Mouse (Mus musculus) bone marrow, adult 2 months (tissue): ENCODE measurements around the gene Adcy9. TPM values are rescaled to one million over a fixed set of nuclear protein-coding genes. Genes with fewer than 3 reads are reported as not detected.
"Not testable (repeated sequence)": the region's sequence is repeated elsewhere in the genome, so short reads cannot be mapped to it uniquely, and the experiment has no call there.

ENCODE experiments used
- H3K27ac ChIP-seq: fragments of 200-500 bp; 2 replicates; pipeline ENCODE4 v1.5.1; 2012; ENCODE audit warnings: low read depth, mild to moderate bottlenecking, control low read depth, inconsistent platforms, low read length; ENCODE audit not compliant: control insufficient read depth, poor library complexity, insufficient read depth
- H3K4me1 ChIP-seq: fragments of 200-500 bp; 2 replicates; pipeline ENCODE4 v1.6.1; 2011; ENCODE audit warnings: low read length; ENCODE audit not compliant: control insufficient read depth, insufficient read depth
- H3K4me3 ChIP-seq: fragments of 200-500 bp; replicated peaks from 2 replicates; pipeline ENCODE3; 2011; ENCODE audit warnings: mild to moderate bottlenecking, low read depth, low read length, control low read depth; ENCODE audit not compliant: control insufficient read depth
- CTCF ChIP-seq: fragments of 200-500 bp; IDR thresholded peaks from 2 replicates; pipeline ENCODE4 v1.5.1; 2011; ENCODE audit warnings: low read length, control low read depth; ENCODE audit not compliant: control insufficient read depth, insufficient read depth
- POLR2A ChIP-seq: fragments of 200-500 bp; IDR thresholded peaks from 2 replicates; pipeline ENCODE4 v1.6.1; 2011; ENCODE audit warnings: low read depth, mild to moderate bottlenecking, control low read depth, low read length, borderline replicate concordance; ENCODE audit not compliant: control insufficient read depth
- WGBS: fragments of 180-500 bp; shearing (Covaris S2); methylation state at CpG from one replicate; pipeline ENCODE4 v1.1.7; 2018; 5-methylcytosine and 5-hydroxymethylcytosine counted together
- polyA plus RNA-seq: library from polyadenylated mRNA; stranded (reverse); fragments of >200 nt; gene quantifications from 2 replicates; pipeline ENCODE4 v1.2.4, GENCODE M21; 2011; ENCODE audit warnings: low replicate concordance; ENCODE audit not compliant: missing spikeins, insufficient read depth, insufficient read length

The Adcy9 gene
- polyA plus RNA-seq, 1 experiment, result 5.2 TPM

DNA sequence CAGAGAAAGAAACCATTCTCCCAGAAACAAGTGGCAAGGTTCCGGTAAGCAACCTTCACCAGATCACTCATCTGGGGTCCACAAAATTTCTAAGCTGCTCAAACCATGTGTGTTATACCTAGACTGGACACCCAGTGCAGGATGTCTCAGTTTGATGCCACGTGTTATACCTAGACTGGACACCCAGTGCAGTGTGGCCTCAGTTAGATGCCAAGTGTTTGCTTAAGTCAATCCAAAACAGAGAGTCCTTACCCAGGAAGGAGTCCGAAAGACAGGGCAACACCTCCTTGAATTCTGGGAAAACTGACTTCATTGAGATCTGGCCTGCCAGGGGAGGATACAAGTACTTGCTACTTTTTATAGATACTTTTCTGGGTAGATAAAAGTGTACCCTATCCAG, 53.6 kb downstream of the Adcy9 start:
- Histone ChIP-seq H3K4me3 (no peak overlapping the region), H3K27ac (no peak overlapping the region), H3K4me1 (peaks cover 5% of the 10 kb centered on the region; the same call in 1 of the 2 replicates)
- WGBS, result 84% methylated on average over 3 of the region's 3 CpGs
- TF ChIP-seq POLR2A, result no peak
- TF ChIP-seq CTCF, result no peak

- H3K4me1 ChIP-seq, result no peaks in the 10 kb centered on the region
- no peak for TF ChIP-seq POLR2A
- TF ChIP-seq CTCF, result no peak
- WGBS, result 81% methylated on average over 4 of the region's 4 CpGs
- H3K4me3 ChIP-seq, result no peak overlapping the region
- H3K27ac ChIP-seq, result no peak overlapping the region
Measured at GRCm38 (mm10) chr16:4363341-4364116, 56.8 kb downstream of the Adcy9 start.

- WGBS, result 82% methylated on average over 4 of the region's 4 CpGs
- Histone ChIP-seq H3K27ac (no peak overlapping the region), H3K4me1 (no peaks in the 10 kb centered on the region), H3K4me3 (no peak overlapping the region)
- TF ChIP-seq POLR2A (no peak), CTCF (no peak)
Measured at GRCm38 (mm10) chr16:4355260-4356043, 64.8 kb downstream of the Adcy9 start.

GRCm38 (mm10) chr16:4342579-4342978, 77.7 kb downstream of the Adcy9 start:
- H3K4me1 ChIP-seq, result no peaks in the 10 kb centered on the region; the same call in 1 of the 2 replicates
- TF ChIP-seq CTCF, result no peak
- TF ChIP-seq POLR2A, result no peak
- H3K4me3 ChIP-seq, result no peak overlapping the region
- 81% methylated on average over 7 of the region's 7 CpGs for WGBS
- H3K27ac ChIP-seq, result no peak overlapping the region

DNA sequence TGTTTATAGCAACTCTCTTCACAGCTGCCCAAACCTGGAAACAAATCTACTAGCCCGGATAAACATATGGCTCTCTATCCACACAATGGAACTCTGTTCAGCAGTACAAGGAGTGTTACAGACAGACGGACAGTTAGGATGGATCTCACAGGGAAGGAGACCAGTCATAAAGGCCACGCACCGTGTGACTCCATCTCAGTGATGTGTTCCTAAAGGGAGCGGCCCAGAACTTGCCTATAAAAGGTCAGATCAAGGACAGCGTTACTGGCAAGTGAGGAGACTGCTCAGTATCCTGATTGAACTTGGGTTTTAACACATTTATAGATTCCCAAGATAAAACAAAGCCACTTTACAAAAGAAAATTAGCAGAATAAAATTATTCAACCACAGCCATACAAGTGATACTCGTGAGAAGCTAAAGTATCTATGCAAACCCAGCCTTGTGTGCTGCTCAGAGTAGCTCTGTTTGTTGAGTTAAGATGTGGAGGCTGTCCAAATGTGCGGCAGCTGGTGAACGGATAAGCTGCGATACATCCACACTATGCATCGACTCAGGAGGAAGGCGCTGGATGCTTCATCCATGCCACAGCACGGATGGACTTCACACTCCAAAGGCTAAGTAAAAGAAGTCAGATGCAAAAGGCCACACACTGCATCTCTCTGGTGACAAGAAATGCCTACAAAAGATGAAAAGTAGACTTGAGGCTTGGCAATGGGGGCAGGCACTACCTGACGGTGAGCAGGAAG, 78.8 kb downstream of the Adcy9 start:
- 87% methylated on average over 14 of the region's 14 CpGs for WGBS
- Histone ChIP-seq H3K27ac (no peak overlapping the region), H3K4me1 (no peaks in the 10 kb centered on the region; the same call in 1 of the 2 replicates), H3K4me3 (no peak overlapping the region)
- TF ChIP-seq POLR2A, result no peak
- no peak for TF ChIP-seq CTCF

DNA sequence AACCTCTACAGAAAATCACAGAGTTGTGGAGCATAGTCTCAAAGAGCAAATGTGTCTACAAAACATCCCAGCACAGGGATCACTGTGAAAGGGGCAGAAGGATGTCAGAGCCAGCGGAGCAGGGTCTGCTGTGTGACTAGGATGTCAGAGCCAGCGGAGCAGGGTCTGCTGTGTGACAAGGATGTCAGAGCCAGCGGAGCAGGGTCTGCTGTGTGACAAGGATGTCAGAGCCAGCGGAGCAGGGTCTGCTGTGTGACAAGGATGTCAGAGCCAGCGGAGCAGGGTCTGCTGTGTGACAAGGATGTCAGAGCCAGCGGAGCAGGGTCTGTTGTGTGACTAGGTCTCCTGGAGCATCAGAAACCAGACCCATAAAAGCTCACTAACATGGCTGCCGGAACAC, 81.1 kb downstream of the Adcy9 start:
- WGBS, result 94% methylated on average over 7 of the region's 7 CpGs
- H3K27ac ChIP-seq, H3K4me3 ChIP-seq, H3K4me1 ChIP-seq: not testable (repeated sequence)

GRCm38 (mm10) chr16:4337269-4337668, 83.0 kb downstream of the Adcy9 start:
- no peak overlapping the region for H3K4me3 ChIP-seq
- H3K4me1 ChIP-seq, result no peaks in the 10 kb centered on the region
- TF ChIP-seq POLR2A (no peak), CTCF (no peak)
- H3K27ac ChIP-seq, result no peak overlapping the region
- WGBS, result 62% methylated on average over 4 of the region's 4 CpGs

GRCm38 (mm10) chr16:4333788-4334187, 86.5 kb downstream of the Adcy9 start:
- H3K27ac ChIP-seq, result no peak overlapping the region
- no peaks in the 10 kb centered on the region for H3K4me1 ChIP-seq
- TF ChIP-seq POLR2A (no peak), CTCF (no peak)
- no peak overlapping the region for H3K4me3 ChIP-seq
- 69% methylated on average over 5 of the region's 5 CpGs for WGBS
